Mouse (Mus musculus): Measurements from ENCODE around the gene Cops9.

DNA sequence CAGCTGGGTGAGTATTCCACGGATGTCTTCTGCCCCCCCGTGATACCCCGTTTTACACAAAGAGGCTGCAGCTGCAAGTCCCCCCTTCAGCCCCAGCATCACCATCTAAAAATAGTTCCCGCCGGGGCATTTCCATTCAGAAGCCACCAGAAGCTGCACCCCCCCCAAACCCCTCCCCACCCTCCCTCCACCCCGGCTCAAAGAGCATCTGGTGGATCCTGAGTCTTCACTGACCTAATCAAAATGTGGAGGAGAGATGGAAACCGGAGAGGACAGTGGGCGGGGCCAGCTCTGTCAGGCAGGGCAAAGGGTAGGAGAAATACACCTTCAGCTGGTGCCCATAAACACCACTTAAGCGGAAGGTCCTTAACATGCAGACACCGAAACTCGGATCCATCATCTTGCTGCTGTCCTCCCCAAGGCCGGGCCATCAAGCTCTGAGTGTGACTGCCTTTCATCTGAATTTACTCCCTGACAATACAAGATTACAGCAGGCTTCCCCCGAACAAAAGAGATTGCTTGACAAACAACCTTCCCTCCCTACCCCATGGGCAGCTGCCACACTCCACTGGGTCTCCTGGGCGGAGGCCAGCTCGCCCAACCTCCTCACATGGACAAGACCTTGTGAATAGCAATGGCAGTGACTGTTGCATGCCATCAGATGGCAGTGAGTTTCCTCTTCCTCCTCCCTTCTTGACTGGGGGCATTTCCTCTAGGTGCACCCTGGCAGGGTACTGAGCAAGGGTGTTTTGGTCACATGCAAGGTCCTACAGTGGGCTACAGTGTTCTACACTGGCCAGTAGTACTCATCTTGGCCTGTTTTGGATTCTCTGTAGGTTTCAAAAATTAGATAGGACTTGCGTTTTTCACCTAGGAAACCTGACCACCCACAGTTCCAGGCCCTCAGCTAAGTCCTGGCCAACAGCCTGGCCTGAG lies 39.2 kb upstream of the Cops9 start:
- TF ChIP-seq CTCF (IDR thresholded peaks at IDR 0.05) (peak; percentile 16; the same call in 1 of the 2 replicates), POLR2A (IDR thresholded peaks at IDR 0.05; ENCODE audit: insufficient read depth, low read depth, low read length) (no peak)
